Mouse (Mus musculus) MN1 (cell line): ENCODE data around the gene Gm26965.
A peak's percentile ranks its signal among the peaks of the same experiment; 100 is the strongest.
"Not testable (repeated sequence)": the region's sequence is repeated elsewhere in the genome, so short reads cannot be mapped to it uniquely, and the experiment has no call there.

ENCODE experiments used
- DNase-seq: peaks from one replicate; pipeline ENCODE4 v3.0.0-alpha.2; 2016; ENCODE audit warnings: low spot score

The Gm26965 gene

DNA sequence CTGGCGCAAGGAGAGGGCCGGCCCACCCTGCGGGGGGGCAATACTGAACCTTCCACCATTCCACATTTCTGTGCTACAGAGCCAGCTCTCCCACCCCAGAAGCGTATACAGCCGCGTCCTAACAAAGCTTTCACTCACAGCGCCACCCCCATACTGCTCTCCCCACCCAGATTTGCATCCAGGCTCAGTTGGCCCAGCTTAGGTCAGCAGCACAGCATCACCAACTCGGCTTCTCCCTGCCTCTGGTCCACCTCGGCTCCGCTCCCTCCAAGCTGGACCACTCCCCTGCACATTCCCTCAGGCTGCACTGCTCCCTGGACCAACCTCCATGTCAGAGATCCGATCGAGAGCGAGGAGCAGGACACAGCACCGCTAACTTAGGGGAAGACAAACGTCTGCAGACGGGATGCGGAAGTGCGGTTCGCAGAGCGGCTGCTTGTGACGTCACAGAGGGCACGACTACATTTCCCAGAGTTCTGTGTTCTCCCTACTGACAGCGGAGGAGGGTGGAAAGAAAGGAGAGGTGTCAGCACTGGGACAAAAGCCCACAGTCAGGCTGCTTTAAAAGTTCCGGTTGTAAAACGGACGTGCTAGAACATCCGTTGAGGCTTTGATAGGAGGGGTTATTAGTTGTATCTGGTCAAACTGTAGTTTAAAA lies at the start of gene Gm26965, which contains the start of gene Zfp87:
Gm26965 (minus strand) TSS at position 399 of the 658 bp plus-strand sequence.
Zfp87 (minus strand) TSS at position 425 of the 658 bp plus-strand sequence.
- peak; percentile 95 for DNase-seq

DNA sequence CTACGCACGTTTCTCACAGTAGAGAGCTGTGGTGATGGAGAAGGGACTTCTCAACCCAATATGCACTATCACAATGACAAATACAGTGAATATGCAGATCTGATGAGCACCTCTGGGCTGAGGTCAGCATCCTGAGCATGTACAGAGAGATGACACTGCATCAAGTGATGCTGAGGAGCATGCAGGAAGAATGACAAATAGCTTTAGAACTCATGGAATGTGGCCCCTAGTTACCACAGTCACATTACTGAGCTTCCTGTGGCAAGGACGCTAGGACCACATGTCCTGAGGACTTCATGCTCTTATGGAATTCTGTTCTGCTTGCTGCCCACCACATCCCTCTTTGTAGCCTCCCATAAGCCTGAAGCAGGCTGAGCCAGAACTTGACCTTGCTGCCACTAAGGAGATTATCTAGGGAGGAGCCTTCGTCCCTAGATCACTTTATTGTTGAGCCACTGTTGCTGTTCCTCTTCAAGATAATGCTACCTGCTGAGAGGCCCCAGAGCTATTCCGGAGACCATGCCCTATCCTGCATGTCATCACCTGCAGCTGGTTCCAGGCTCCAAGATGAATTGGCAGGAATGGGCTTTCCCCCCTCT lies 46.7 kb upstream of the Gm26965 start:
- no peak for DNase-seq

DNA sequence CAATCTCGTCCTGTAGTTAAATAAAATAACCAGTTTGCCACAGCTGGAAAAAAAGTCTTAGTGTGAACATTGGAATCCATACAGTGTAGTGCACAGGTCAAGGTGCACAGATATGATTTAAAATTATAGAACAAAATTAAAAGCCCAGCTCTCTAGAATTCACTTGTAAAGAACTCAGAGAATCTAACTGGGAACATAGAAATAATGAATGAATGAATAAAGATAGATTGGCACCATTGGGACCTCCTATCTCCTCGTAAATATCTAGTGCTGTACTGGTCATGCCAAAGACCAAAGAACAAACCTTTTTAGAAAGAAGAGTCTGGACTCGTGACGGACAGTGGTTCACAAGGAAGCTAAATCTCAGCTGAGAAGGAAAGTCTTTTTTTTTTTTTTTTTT lies 27.8 kb upstream of the Gm26965 start, which contains the start of gene Zfp748:
Zfp748 (minus strand) TSS at position 101 of the 400 bp plus-strand sequence.
- DNase-seq: no peak

DNA sequence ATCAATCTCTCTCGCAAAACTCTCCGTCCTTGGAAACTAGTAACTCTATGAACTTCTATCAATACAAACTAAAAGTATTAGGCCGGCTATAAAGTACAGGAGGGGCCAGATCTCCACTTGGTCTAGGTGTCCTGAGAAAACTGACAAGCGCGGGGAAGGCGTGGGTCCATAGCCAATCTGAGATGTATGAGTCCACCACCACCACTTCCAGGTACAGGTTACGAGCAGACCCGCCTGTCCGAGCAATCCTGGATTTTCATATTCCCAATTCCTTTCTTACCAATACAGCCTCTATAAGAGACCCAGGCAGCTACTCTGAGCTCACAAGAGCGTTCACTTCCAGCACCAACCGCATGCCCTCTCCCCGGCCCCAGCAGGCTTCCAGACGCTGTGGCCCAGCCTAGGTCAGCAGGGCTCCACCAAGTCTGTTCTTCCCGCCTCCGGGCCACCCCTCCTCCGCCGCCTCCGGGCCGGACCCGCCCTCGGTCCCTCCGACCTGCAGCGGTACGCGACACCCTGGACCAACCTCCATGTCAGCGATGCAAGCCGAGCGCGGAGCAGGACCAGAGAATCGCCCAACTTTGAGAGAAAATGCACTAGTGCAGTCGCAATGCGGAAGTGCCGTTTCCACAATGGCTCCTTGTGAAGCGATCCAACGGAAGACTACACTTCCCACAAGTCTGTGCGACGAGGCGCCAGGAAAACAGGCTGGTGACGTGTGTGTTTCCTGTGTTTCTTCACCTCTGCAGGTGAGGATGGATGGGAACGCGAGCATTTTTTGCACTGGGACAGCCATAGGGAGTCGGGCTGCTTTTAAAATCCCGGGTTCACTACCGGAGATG lies 26.8 kb upstream of the Gm26965 start:
- DNase-seq: peak; percentile 92

DNA sequence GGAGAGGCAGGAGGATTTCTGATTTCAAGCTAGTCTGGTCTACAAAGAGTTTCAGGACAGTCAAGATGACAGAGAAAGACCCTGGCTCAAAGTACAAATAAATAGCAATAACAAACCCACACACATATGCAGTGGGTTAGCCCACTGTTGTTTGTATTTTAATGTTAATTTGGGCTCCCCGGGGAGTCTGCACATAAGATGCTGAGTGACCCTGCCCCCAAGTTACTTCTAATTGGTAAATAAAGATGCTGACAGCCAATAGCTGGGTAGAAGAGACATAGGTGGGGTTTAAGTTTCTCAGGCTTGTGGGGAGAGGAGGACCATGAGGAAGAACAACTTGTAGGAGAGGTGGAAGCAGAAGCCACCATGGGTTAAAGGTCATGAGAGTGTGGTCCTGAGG lies 20.0 kb upstream of the Gm26965 start:
- DNase-seq: no peak

DNA sequence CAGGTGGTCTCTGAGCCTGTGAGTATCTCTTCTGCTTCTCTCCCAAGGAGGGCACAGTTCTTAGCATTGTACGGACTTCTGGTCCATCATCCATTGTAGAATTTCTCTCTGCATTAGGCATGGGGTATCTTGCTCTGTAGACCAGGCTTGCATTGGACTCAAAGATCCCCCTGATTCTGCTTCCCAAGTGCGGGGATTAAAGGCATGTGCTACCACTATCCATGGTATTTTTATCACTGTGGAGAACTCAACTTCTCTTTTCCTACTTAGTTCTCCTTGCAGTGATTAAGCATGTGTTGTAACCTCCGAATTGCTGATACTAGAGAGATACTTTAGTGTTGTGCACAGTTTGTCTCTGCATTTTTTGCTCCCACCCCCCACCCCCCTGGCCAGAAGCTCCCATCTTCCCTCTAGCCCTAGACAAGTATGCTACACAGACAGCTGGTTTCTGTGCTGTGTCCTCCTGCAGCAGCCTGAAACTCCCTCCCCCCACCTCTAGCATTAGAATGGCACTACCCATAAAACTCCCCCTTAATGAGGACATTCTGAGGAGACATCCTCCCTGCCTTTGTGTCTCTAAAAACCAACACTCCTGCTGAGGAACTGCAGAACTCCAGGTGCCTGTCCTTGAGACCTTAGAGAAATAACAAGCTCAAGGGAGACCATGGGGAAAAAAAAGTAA lies 1.2 kb upstream of the Gm26965 start:
- DNase-seq: no peak

DNA sequence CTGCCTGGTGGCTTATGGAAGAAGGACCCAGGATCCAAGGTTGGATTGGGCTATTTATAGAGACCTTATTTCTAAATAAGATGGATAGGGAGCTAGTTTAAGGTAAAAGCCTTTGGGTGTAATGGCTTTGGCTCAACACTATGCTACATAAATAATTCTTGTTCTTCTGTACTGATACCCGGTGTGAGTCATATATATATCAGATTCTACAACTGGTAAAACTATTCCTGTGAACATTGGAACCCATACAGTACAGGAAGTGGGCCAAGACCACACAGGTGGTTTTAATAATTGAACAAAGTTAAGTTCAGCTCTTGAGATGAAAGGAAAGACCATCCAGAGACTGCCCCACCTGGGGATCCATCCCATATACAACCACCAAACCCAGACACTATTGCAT lies 25.0 kb downstream of the Gm26965 start:
- DNase-seq: no peak

DNA sequence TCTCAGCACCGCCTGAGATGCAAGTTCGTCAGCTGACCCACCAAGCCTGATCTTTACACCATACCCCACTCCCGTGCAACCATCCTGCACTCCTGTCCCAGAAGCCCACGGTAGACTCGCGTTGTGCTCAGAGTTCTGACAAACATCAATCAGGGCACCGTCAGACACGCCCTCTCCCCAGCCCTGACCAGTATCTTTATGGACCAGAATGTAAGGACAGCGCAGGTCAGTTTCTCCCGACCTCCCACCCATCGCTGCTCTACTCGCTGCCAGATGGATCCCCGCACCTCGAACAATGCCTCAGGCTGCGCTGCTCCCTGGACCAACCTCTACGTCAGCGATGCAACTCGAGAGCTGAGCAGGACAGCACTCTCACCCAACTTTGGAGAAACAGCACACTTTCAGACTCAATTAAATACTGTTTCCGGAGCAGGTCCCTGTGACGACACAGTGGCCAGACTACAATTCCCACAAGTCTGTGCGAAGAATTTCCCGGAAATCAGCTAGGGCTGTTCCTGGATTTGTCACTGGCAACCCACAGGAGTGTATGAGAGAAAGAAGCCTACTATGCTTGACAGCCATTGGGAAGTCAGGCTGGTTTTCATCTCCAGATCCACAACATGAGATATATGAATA lies 25.7 kb downstream of the Gm26965 start, which contains the start of gene Zfp58:
Zfp58 (minus strand) TSS at position 472 of the 636 bp plus-strand sequence.
- DNase-seq: peak; percentile 87

DNA sequence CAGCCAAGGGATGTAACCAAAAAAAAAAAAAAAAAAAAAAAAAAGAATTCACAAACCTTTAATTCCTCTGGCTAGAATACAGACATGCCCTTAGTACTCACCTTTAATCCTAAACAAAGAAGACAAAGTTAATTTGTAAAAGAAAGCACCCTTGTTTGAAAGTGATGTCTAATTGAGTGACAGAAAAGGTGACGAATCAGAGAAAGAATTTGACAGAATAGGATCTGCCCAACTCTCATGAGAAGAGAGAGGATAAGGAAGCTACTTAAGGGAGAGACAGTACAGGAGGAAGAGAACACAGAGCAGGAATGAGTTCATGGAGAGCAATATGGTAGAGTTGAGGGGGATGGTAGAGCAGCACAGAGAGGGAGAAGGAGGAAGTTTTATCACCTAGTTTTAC lies 30.3 kb downstream of the Gm26965 start:
- no peak for DNase-seq

DNA sequence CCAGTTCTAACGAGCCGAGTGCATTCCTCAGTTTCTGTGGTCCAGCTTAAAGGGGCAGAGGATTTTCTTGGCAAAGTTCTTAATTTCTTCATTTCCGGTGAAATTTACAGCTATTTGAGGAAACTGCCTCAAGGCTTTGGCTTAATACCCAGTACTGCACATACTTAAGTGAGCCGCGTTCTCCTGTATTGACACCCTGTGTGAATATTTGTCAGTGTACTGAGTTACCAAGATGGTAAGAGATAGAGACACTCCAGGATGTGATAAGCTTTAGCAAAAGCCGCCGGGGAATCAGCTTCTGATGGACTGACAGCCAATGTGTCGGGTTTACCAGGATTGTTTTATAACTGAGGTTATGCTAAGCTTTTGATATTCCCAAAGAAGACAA lies 41.5 kb downstream of the Gm26965 start:
- no peak for DNase-seq

DNA sequence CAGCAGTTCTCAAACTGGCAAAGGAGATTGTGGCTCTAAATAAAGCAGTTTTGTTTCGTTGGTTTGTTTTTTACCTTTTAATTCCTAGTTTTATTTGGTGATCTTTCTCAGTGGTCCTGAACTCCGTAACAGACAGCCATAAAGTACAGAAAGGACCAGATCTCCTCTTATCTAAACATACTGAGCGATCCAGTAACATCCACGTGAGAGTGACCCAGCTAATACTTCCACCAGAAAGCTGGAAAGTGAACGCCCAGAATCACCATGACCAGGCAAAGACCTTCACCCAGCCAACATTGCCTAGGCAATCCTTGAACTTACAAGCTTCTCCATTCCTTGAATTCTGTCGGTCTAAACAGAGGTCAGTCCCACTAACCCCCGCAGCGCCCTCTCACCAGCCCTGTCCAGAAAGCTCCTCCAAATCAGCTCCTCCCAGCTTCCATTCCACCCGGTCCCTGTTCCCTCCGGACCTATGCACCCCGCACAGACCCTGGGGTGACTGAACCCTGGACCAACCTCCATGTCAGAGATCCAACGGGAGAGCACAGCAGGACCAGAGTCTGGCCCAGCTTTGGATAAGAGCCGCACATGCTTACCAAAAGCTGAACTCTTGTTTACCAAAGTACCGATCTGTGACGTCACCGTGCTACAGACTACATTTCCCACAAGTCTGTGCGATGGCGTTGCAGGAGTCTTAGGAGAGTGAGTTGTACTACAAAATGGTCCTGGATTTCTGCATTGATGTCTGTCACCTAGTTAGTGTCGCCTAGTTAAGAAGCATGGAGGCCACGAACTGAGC lies 42.1 kb downstream of the Gm26965 start, which contains the start of gene Zfp874b:
Zfp874b (minus strand) TSS at position 634 of the 799 bp plus-strand sequence.
- DNase-seq: peak; percentile 88

DNA sequence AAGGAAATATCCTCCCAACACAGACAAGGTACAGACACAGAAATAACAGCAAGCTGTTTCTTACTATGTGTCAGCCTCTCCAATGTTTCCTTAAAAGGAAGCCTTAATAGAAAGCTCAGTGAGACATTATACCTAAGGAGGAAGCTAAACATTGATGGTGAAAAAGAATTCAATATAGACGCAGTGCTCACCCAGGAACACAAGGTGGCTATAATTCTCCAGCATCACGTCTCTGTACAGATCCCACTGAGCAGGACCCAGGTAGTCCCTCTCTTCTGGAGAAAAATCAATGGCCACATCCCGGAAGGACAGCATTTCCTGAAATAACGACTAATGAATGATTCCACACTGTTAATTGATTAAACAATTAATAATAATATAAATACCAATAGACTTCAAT lies 44.4 kb downstream of the Gm26965 start:
- peak; percentile 24 for DNase-seq

DNA sequence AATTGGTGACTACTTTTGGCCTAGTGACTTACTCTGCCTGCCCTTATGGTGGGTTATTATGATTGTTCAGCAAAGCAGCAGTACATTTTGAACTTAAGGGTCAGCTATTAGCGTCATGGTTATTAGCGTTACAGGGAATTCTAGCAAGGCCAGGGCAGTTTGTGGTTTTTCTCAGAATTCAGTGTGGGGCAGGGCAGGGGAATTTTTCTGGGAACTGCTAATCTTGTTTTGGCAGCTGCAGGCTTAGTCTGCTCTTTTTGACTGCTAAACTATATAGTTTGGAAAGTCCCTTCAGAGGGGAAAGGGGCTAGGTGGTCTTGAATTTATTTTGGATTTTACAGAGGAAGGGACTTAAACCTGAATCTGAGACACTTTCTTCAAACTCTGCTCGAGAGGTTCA lies 56.7 kb downstream of the Gm26965 start:
- no peak for DNase-seq

DNA sequence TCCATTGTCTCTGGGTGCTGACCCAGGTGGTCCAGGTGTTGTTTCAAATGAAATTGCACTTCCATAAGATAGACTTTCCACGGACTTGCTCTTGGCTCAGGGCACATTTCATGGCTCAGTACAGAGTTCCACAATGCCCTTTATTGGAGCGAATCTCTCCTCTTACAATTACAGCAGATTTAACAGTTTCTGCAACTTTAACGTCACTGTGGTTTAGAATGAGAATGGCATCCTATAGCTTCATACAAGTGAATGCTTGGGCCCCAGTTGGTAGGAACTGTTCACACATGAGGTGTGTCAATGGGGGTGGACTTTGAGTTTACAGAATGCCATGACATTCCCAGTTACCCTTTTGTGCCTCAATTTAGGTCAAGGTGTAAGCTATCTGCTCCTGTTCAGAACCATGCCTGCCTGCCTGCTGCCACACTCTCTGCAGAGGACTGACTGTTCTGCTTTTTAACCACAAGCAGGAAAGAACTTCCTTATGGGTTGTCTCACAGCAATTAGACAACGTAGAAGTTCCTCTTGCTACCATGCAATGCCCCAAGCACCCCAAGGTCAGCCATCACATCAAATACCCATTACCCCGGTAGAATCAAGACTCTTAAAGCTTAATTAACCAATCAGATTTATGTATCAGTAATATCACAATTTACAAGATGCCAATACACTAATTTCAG lies 62.3 kb downstream of the Gm26965 start:
- not testable (repeated sequence) for DNase-seq

DNA sequence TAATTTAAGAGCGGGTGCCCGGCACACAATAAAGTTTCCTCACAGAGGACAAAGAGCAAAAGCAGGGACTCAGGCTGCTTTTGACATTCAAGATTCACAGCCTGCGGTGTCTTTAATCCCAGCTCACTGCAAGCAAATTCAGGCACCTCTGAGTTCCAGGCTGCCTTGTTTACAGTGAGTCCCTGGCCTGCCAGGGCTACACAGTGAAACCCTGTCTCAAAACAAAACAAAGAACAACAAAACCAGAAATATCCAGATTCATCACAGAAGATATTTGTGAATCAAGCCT lies 74.0 kb downstream of the Gm26965 start:
- peak; percentile 17 for DNase-seq

DNA sequence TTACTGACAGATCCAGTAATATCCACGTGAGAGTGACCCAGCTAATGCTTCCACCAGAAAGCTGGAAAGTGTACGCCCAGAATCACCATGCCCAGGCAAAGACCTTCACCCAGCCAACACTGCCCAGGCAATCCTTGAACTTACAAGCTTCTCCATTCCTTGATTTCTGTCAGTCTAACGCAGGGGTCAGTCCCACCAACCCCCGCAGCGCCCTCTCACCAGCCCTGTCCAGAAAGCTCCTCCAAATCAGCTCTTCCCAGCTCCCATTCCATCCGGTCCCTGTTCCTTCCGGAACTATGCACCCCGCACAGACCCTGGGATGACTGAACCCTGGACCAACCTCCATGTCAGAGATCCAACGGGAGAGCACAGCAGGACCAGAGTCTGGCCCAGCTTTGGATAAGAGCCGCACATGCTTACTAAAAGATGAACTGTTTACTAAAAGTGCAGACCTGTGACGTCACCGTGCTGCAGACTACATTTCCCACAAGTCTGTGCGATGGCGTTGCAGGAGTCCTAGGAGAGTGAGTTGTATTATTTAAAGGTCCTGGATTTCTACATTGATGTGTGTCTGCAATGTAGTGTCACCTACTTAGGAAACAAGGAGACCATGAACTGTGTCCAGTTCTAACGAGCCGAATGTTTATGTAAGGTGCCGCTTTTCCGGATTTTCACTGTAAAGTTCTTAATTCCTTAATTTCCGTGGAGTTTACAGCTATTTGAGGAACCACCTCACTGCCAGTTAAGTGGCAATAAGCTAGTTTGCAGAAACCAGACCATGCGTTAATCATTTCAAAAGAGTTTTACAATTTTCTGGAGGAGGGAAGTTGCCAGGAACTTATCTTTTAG lies 74.6 kb downstream of the Gm26965 start, which contains the start of gene Zfp874a:
Zfp874a (minus strand) TSS at position 453 of the 849 bp plus-strand sequence.
- DNase-seq: peak; percentile 88
